Mouse (Mus musculus): Measurements from ENCODE around the gene Cacna1c.

The Cacna1c gene

DNA sequence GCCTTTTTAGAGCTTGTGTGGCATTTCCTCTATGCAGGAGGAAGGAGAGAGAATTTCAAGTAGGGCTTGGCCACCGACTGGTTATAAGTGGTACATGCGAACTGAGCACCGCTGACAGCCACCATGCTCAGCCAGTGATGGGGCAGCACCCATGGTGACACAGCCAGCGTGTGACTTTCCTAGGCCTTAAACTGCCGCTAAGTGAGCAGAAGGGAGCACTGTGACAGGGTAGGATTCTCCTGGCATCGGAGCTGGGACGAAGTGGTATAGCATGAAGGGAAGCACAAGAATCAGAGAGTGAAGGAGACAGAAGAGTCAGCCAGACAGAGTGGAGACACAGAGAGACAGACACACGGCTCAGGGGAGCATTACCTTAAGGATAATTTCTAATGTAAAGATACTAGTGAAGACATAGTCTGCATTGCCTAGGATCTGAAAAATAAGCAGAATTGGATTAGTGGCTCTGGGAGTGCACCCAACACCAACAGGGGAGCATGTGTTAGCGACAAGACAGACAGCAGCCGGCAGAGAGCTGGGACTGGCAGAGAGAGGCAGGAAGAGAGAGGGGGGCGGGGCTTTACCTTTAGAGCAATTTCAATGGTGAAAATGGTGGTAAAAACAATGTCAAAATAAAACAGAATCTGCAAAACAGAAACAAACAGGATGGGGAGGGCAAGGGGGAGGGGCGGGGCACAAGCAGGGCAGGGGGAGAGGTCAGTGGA lies 522.1 kb downstream of the Cacna1c start:
- no peak for DNase-seq (ENCODE audit: low spot score)

DNA sequence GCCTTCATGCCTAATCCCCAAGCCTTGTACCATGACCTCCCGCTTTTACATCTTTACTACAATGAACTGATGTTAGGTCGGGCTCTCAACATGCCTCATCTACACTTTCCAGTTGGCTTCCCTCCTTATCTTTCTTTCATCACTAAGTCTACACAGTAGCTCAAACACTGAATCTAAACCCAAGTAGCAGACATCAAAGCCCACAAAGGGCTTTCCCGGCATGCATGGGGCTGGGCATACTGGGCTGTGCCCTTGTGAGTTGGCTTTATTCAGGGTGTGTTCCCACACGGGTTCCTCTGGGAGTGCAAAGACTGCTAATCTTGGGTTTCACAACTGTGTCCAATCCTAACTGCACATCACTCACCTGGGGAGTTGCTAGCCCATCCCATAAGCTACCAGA lies 542.9 kb downstream of the Cacna1c start:
- no peak for DNase-seq (ENCODE audit: low spot score)

GRCm38 (mm10) chr6:118649121-118649783 lies 547.0 kb downstream of the Cacna1c start:
- no peak for DNase-seq (ENCODE audit: low spot score)

GRCm38 (mm10) chr6:118646265-118647061 lies 549.8 kb downstream of the Cacna1c start:
- peak; percentile 75 for DNase-seq (ENCODE audit: low spot score)

DNA sequence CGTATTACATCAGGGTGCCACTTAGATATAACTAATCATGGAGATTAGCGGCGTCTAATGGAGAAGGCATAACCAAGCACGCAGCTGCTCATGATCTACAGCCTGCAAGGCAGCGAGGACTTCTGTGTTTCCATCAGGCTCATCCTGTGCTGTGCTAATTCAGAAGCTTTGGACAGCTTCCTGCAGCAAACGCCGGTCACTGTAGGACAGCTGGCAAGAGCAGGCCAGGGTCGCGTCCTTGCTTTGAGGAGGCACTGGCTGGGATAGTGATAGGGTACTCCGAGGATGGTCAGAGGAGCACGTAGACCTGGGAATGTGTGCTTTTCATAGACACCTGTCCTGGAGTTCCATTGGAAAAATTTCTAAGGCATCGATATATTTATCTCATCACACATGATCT lies 551.4 kb downstream of the Cacna1c start:
- DNase-seq (ENCODE audit: low spot score) = no peak

DNA sequence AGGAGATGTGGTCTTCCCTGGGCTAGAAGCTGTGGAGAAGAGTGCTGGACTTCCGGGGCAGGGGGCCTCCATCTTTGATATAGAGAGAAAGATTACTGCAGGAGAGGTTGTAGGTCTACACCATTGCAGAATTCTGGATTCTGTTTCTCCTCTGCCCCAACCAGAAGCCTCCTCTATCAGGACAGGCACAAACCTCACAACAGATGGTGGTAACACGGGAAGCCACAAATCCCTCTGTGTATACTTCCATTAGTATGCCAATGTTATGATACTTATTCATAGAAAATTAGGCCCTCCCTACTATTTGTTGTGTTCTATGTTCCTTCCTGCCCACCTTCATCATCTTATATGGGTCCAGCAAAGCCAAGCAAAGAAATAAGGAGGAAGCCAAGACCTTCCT lies 552.7 kb downstream of the Cacna1c start:
- no peak for DNase-seq (ENCODE audit: low spot score)

DNA sequence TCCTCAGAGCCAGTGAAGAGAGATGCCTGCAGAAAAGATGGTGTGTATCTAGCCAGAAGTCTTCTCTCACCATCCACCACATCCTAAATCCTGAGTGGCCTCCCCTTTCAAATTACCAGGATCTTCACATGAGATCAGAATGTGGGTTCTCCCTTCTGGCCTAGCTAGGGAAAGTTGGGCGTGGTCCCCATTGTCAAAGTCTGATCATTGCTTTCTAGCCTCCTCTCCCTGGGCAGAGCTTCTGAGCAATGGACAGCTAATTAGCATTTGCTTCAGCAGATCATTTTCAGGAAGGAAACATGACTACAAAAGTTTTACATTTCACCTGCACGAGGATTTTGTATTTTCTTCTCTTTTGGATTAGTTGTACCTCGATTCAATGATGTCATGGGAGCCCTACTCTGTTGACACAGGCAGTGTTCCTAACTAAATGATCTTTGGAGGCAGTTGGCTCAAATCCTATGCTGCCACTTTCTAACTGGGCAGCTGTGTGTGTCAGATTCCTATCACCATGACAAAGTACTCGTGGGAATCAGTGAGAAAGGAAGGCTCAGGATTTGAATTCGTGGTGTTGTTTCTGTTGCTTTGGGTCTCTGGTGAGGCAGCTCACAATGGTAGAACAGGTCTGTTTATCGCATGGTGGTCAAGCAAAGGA lies 554.4 kb downstream of the Cacna1c start:
- DNase-seq (ENCODE audit: low spot score) = no peak

DNA sequence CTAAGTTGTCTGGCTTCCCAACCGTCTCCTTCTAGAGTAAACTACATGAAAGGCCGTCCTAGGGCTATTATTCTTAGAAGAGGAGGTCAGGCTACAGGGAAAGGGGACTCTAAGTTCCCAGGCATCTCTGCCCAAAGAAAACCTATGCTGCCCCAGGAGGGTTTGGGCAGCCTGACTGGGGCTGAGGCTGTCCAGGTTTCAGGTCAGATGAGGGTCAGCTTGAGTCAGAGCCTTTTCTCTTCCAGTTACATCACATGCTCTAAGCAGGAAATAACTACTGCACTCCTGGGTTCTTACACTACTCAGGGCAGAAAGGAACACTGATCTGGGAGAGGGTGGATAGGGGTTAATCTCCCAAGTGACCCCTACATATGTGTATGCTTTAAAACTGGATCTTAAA lies 556.4 kb downstream of the Cacna1c start:
- DNase-seq (ENCODE audit: low spot score) = no peak

- no peak for DNase-seq (ENCODE audit: low spot score)
Measured at GRCm38 (mm10) chr6:118638911-118639310, 557.3 kb downstream of the Cacna1c start.

DNA sequence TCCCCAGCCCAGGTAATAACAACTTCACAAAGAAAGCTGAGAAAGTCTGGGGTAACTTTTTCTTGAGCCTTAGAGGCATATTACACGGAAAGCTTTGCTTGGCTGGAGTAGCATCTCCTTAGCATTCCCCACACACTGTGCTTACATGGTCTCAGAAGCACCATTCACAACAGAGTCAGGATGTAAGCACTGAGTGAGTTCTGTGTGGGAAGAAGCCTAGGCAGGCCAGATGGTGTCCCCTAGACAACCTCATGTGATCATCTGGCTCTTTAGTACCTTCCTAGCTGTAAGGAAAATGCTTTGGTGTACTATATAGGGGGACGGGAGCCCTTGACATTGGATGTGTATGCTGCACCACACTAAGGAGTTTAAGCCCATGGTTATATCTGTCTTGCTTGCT lies 563.7 kb downstream of the Cacna1c start:
- DNase-seq (ENCODE audit: low spot score) = no peak

- DNase-seq (ENCODE audit: low spot score) = no peak
Measured at GRCm38 (mm10) chr6:118630006-118630405, 566.2 kb downstream of the Cacna1c start.

- no peak for DNase-seq (ENCODE audit: low spot score)
Measured at GRCm38 (mm10) chr6:118626246-118626645, 570.0 kb downstream of the Cacna1c start.

- no peak for DNase-seq (ENCODE audit: low spot score)
Measured at GRCm38 (mm10) chr6:118623609-118624008, 572.6 kb downstream of the Cacna1c start.

DNA sequence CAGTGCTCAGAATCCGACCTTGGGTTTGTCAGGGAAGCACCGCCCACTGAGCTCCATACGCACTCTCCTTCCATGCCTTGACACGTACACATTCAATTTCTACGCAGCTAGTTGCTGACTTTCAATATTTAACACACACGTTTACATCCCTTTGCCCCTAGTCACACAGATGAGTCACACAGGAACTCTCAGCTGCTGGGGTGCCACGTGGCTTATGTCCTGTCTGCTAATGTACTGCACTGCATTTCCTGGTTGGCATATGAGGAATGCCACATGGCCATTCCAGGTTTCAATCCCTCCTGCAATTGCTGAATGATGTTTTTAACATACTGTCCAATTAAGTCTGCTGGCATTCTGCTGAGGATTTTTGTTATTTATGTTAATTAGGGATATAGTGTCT lies 574.4 kb downstream of the Cacna1c start:
- peak; percentile 36 for DNase-seq (ENCODE audit: low spot score)

DNA sequence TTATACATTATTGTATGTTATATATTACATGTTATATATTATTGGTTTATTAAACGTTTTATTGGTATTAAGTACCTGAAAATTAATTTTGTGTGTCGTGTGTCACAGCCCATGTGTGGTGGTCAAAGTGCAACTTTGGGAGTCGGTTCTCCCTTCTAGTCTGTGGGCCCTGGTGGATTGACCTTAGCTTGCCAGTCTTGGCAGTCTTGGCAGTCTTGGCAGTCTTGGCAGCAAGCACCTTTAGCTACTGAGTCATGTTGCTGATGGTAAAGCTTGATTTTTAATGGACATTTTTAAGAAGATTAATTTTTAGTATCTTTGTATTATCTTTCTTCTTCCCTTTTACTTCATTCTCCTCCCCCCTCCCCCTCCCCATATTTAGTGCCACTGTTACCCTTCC lies 574.8 kb downstream of the Cacna1c start:
- no peak for DNase-seq (ENCODE audit: low spot score)

- no peak for DNase-seq (ENCODE audit: low spot score)
Measured at GRCm38 (mm10) chr6:118608906-118609305, 587.3 kb downstream of the Cacna1c start.

DNA sequence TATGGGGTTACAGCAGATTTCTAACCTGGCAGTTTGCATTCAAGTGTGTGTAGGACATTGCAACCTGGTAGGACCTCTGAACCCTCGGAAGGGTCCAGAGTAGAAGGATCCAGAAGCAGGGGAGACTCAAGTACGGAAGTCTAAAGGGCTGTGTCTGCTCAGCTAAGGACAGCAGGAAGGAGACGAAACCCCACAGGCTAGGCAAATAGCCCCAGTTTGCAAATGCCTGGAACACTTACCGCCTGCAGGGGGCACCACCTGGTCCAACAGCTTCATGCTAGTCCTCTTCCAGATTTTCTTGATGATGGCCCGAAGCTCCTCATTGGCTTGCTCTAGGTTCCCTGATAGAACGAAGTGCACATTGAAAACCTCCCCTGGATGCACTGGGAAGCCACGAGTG lies 590.2 kb downstream of the Cacna1c start:
- DNase-seq (ENCODE audit: low spot score) = no peak

GRCm38 (mm10) chr6:118603825-118604224 lies 592.4 kb downstream of the Cacna1c start:
- DNase-seq (ENCODE audit: low spot score) = no peak

- no peak for DNase-seq (ENCODE audit: low spot score)
Measured at GRCm38 (mm10) chr6:118595681-118596055, 600.5 kb downstream of the Cacna1c start.

DNA sequence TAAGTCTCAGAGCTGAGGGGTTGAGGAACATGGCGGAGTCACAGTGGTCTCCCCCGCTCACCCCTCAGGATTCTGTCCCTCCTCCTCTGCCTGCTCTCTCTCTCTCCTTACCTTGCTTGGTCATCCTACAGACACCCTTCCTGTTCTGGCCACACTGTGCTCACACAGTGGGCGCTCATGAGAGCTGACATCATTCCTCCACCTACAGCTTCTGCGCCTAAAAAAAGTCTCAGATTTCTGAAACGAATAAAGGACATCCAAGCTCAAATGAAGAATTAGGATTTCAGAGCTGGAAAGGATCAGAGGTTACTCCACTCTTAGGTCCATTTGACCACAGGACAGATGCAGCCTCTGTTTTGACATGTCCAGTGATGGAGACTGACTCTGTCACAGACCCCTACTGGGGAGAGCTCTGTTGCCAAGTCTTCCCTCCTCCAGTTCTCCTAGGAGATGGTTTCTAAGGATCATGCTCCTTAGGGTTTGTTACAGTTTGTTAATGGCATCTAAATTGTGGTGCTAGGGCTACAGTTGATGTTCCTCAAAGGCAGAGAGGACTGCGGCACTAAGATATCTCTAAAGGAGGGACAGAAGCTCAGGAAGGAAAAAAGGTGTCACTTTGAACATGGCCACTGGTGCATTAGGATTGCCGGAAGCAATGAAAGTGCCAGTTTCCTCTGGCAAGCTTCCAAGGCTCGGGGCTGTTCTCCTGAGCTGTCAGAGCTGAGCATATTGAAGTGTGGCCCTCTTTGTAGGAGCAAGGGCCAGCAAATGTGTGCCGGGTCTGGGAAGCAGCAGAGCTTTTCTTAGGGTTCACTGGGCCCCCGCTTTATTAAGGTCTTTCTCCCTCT lies 601.2 kb downstream of the Cacna1c start:
- DNase-seq (ENCODE audit: low spot score) = no peak

GRCm38 (mm10) chr6:118594070-118594469 lies 602.1 kb downstream of the Cacna1c start:
- DNase-seq (ENCODE audit: low spot score) = peak; percentile 16

Data from urinary bladder, postnatal 14 days (tissue).